Mouse (Mus musculus) hindbrain, postnatal 0 days (tissue): ENCODE data around the gene Foxc1. TPM values are rescaled to one million over a fixed set of nuclear protein-coding genes. Genes with fewer than 3 reads are reported as not detected.

ENCODE experiments used
- ATAC-seq: fragments of 200-750 bp; cut with Nextera tagmentation; 2 replicates; pipeline ENCODE4 v1.8.0; 2017; ENCODE audit warnings: mild to moderate bottlenecking, moderate TSS enrichment, moderate library complexity
- DNase-seq: peaks from one replicate; pipeline ENCODE4 v3.0.0-alpha.2; 2015; ENCODE audit warnings: low spot score
- H3K27ac ChIP-seq: fragments of 300-500 bp; sonication (generic); 2 replicates; pipeline ENCODE4 v1.5.1; 2014; ENCODE audit warnings: mild to moderate bottlenecking
- H3K27me3 ChIP-seq: fragments of 300-500 bp; sonication (generic); 2 replicates; pipeline ENCODE4 v1.6.1; 2014; ENCODE audit warnings: low read length, mixed read lengths; ENCODE audit not compliant: insufficient read depth
- H3K36me3 ChIP-seq: fragments of 300-500 bp; sonication (generic); 2 replicates; pipeline ENCODE4 v1.6.1; 2014; ENCODE audit warnings: low read length, mixed read lengths; ENCODE audit not compliant: insufficient read depth
- H3K4me1 ChIP-seq: fragments of 300-500 bp; sonication (generic); 2 replicates; pipeline ENCODE4 v1.6.1; 2014; ENCODE audit warnings: antibody characterized with exemption, low read length, mixed read lengths; ENCODE audit not compliant: insufficient read depth
- H3K4me2 ChIP-seq: fragments of 300-500 bp; sonication (generic); 2 replicates; pipeline ENCODE4 v1.6.1; 2014; ENCODE audit warnings: low read depth, mild to moderate bottlenecking, low read length, moderate library complexity, mixed read lengths
- H3K4me3 ChIP-seq: fragments of 300-500 bp; sonication (generic); 2 replicates; pipeline ENCODE4 v1.5.1; 2014; ENCODE audit warnings: low read length
- H3K9ac ChIP-seq: fragments of 300-500 bp; sonication (generic); replicated peaks from 2 replicates; pipeline ENCODE4 v1.6.1; 2014; ENCODE audit warnings: mild to moderate bottlenecking, low read length, moderate library complexity, mixed read lengths
- H3K9me3 ChIP-seq: fragments of 300-500 bp; sonication (generic); 2 replicates; pipeline ENCODE4 v1.6.1; 2016; ENCODE audit warnings: low read length, mixed read lengths
- CTCF ChIP-seq: IDR thresholded peaks from 2 replicates; pipeline ENCODE4 v1.5.1; 2016; ENCODE audit warnings: antibody characterized with exemption, control low read depth, low read depth
- WGBS: fragments of 180-500 bp; shearing (Covaris S2); extraction: QIAGEN DNeasy Blood & Tissue Kit; methylation state at CpG from one replicate; pipeline ENCODE4 v1.1.7; 2014; 5-methylcytosine and 5-hydroxymethylcytosine counted together
- polyA plus RNA-seq: library from polyadenylated mRNA; unstranded; fragments of >200 nt; fragmentation: Nextera tagmentation; extraction: Ambion mirVana; gene quantifications from 2 replicates; pipeline ENCODE4 v1.2.1, GENCODE M21; 2015
- total RNA-seq: library from RNA; depleted of rRNA; stranded (reverse); fragments of >200 nt; gene quantifications from 2 replicates; pipeline ENCODE4 v1.2.3, GENCODE M21; 2014

The Foxc1 gene
- total and polyA plus RNA-seq, 2 experiments from 2014 or later, result 2.0 to 11.9 TPM

GRCm38 (mm10) chr13:31827820-31828332 lies 21.4 kb downstream of the Foxc1 start:
- Histone ChIP-seq H3K36me3 (no peaks in the 10 kb centered on the region), H3K4me3 (no peak overlapping the region), H3K27ac (no peak overlapping the region), H3K4me2 (no peak overlapping the region), H3K9ac (no peak overlapping the region), H3K27me3 (no peaks in the 10 kb centered on the region), H3K9me3 (no peaks in the 10 kb centered on the region), H3K4me1 (no peaks in the 10 kb centered on the region)
- no peak for DNase-seq
- peak; percentile 41 for TF ChIP-seq CTCF
- WGBS, result 52% methylated on average over 3 of the region's 3 CpGs
- ATAC-seq, result no peak

GRCm38 (mm10) chr13:31828446-31828845 lies 22.0 kb downstream of the Foxc1 start:
- ATAC-seq, result no peak
- Histone ChIP-seq H3K9me3 (no peaks in the 10 kb centered on the region), H3K9ac (no peak overlapping the region), H3K4me1 (no peaks in the 10 kb centered on the region), H3K27me3 (no peaks in the 10 kb centered on the region), H3K36me3 (no peaks in the 10 kb centered on the region), H3K27ac (no peak overlapping the region), H3K4me2 (no peak overlapping the region), H3K4me3 (no peak overlapping the region)
- DNase-seq, result no peak
- 94% methylated on average over 4 of the region's 4 CpGs for WGBS
- no peak for TF ChIP-seq CTCF

- H3K4me2 ChIP-seq, result no peak overlapping the region
- no peak overlapping the region for H3K9ac ChIP-seq
- no peak overlapping the region for H3K4me3 ChIP-seq
- H3K36me3 ChIP-seq, result no peaks in the 10 kb centered on the region
- 70% methylated on average over 9 of the region's 9 CpGs for WGBS
- ATAC-seq (no peak), DNase-seq (no peak)
- TF ChIP-seq CTCF, result no peak
- no peaks in the 10 kb centered on the region for H3K9me3 ChIP-seq
- no peak overlapping the region for H3K27ac ChIP-seq
- H3K27me3 ChIP-seq, result no peaks in the 10 kb centered on the region
- no peaks in the 10 kb centered on the region for H3K4me1 ChIP-seq
Observed at GRCm38 (mm10) chr13:31830332-31830731, 23.9 kb downstream of the Foxc1 start.

GRCm38 (mm10) chr13:31835802-31836201 lies 29.4 kb downstream of the Foxc1 start:
- Histone ChIP-seq H3K4me1 (no peaks in the 10 kb centered on the region), H3K9me3 (no peaks in the 10 kb centered on the region), H3K36me3 (no peaks in the 10 kb centered on the region), H3K27me3 (no peaks in the 10 kb centered on the region), H3K9ac (no peak overlapping the region), H3K4me2 (no peak overlapping the region), H3K27ac (no peak overlapping the region), H3K4me3 (no peak overlapping the region)
- ATAC-seq (no peak), DNase-seq (no peak)
- no peak for TF ChIP-seq CTCF
- WGBS, result 90% methylated on average over 4 of the region's 4 CpGs

- TF ChIP-seq CTCF, result no peak
Observed at GRCm38 (mm10) chr13:31849258-31849971, 43.0 kb downstream of the Foxc1 start.

GRCm38 (mm10) chr13:31853564-31853963 lies 47.1 kb downstream of the Foxc1 start:
- Histone ChIP-seq H3K9ac (no peak overlapping the region), H3K4me1 (no peaks in the 10 kb centered on the region), H3K9me3 (no peaks in the 10 kb centered on the region), H3K27ac (no peak overlapping the region), H3K36me3 (no peaks in the 10 kb centered on the region), H3K4me3 (no peak overlapping the region), H3K27me3 (no peaks in the 10 kb centered on the region), H3K4me2 (no peak overlapping the region)
- 50% methylated on average over 2 of the region's 2 CpGs for WGBS
- TF ChIP-seq CTCF, result no peak
- DNase-seq (no peak), ATAC-seq (no peak)

More at GRCm38 (mm10) chr13:31849258-31849971, 43.0 kb downstream of the Foxc1 start:
- Histone ChIP-seq H3K9me3 (no peaks in the 10 kb centered on the region), H3K4me1 (no peaks in the 10 kb centered on the region), H3K4me2 (no peak overlapping the region), H3K27me3 (no peaks in the 10 kb centered on the region), H3K27ac (no peak overlapping the region), H3K4me3 (no peak overlapping the region), H3K9ac (no peak overlapping the region), H3K36me3 (no peaks in the 10 kb centered on the region)
- DNase-seq (no peak), ATAC-seq (no peak)
- 48% methylated on average over 5 of the region's 5 CpGs for WGBS

- ATAC-seq (no peak), DNase-seq (no peak)
- Histone ChIP-seq H3K4me1 (no peaks in the 10 kb centered on the region), H3K4me3 (no peak overlapping the region), H3K4me2 (no peak overlapping the region), H3K9ac (no peak overlapping the region), H3K27me3 (no peaks in the 10 kb centered on the region), H3K9me3 (no peaks in the 10 kb centered on the region), H3K36me3 (no peaks in the 10 kb centered on the region), H3K27ac (no peak overlapping the region)
- 82% methylated on average over 4 of the region's 4 CpGs for WGBS
- no peak for TF ChIP-seq CTCF
Observed at GRCm38 (mm10) chr13:31854000-31854399, 47.6 kb downstream of the Foxc1 start.
